9 mouse cellular contexts compared by ENCODE assay signal in genomic region chr6:4762252-4762651, GRCm38 (mm10). TPM values are rescaled to one million over a fixed set of nuclear protein-coding genes. Genes with fewer than 3 reads are reported as not detected.
DNase-seq lines count a peak whose midpoint lies in the region; ATAC-seq and TF ChIP-seq lines count a peak whose summit lies in the region.
"Had no signal": no experiment of that assay in that cellular context is flagged by ENCODE, and none has a peak within 500 bp of the region (broad histone marks: within the 10 kb centered on the region; RNA-seq: fewer than 3 reads in every experiment).

No protein-coding gene starts in this region.

- no peak for TF ChIP-seq CTCF in hindbrain, postnatal 0 days (IDR thresholded peaks at IDR 0.05; ENCODE audit: low read depth)

- no peak for DNase-seq in heart, adult 18-20 months
- DNase-seq in adipocyte (ENCODE audit: low spot score) (peak; percentile 32), MN1 (ENCODE audit: low spot score) (no peak)
- DNase-seq in hindbrain, postnatal 0 days (ENCODE audit: low spot score), result no peak
- no peak for DNase-seq in layer of hippocampus, adult 18-20 months (ENCODE audit: low spot score in 2 of 2)
- no peak for DNase-seq in thymus, postnatal 14 days
- DNase-seq: kidney, postnatal 25 days had no signal

- H3K4me3 ChIP-seq in heart, embryonic 16.5 days (ENCODE audit: low read length), result no peak overlapping the region
- H3K4me3 ChIP-seq in hindbrain, postnatal 0 days (ENCODE audit: low read length), result no peak overlapping the region

- H3K27me3 ChIP-seq in heart, embryonic 16.5 days (ENCODE audit: control insufficient read depth, insufficient read depth, low read length), result no peaks in the 10 kb centered on the region
- no peaks in the 10 kb centered on the region for H3K27me3 ChIP-seq in hindbrain, postnatal 0 days (ENCODE audit: insufficient read depth, low read length)

- ATAC-seq in heart, embryonic 16.5 days (replicated peaks; ENCODE audit: extremely low read depth, insufficient read depth, low FRiP score), result peak; percentile 89
- ATAC-seq in hindbrain, postnatal 0 days, result peak; percentile 99
- ATAC-seq in monocyte, adult 5-6 weeks (replicated peaks; ENCODE audit: insufficient number of reproducible peaks, low FRiP score, low TSS enrichment, poor library complexity, severe bottlenecking), result peak; percentile 90

- H3K36me3 ChIP-seq in heart, embryonic 16.5 days (ENCODE audit: control insufficient read depth, insufficient read depth), result no peaks in the 10 kb centered on the region
- no peaks in the 10 kb centered on the region for H3K36me3 ChIP-seq in hindbrain, postnatal 0 days (ENCODE audit: insufficient read depth, low read length)

- H3K9me3 ChIP-seq in heart, embryonic 16.5 days (replicated peaks; ENCODE audit: control insufficient read depth, low read length), result no peaks in the 10 kb centered on the region
- H3K9me3 ChIP-seq in hindbrain, postnatal 0 days (ENCODE audit: low read length), result no peaks in the 10 kb centered on the region

- H3K4me2 ChIP-seq in heart, embryonic 16.5 days (ENCODE audit: low read depth, low read length), result no peak overlapping the region
- H3K4me2 ChIP-seq in hindbrain, postnatal 0 days (ENCODE audit: low read depth, low read length), result no peak overlapping the region

- H3K4me1 ChIP-seq in heart, embryonic 16.5 days (ENCODE audit: control insufficient read depth, insufficient read depth, low read length), result no peaks in the 10 kb centered on the region
- no peaks in the 10 kb centered on the region for H3K4me1 ChIP-seq in hindbrain, postnatal 0 days (ENCODE audit: insufficient read depth, low read length)

- H3K27ac ChIP-seq in heart, embryonic 16.5 days (ENCODE audit: low read length), result no peak overlapping the region
- no peak overlapping the region for H3K27ac ChIP-seq in hindbrain, postnatal 0 days

- 45% methylated on average over 2 of the region's 2 CpGs for WGBS in heart, embryonic 16.5 days
- WGBS in hindbrain, postnatal 0 days, result 48% methylated on average over 2 of the region's 2 CpGs

- no peak overlapping the region for H3K9ac ChIP-seq in heart, embryonic 16.5 days (ENCODE audit: low read length)
- no peak overlapping the region for H3K9ac ChIP-seq in hindbrain, postnatal 0 days (replicated peaks; ENCODE audit: low read length)

RNA-seq across cellular contexts. Expression of gene Peg10, which starts 15.1 kb away (rescaled TPM):
- polyA plus RNA-seq in heart, embryonic 16.5 days (2015; fragmentation: Nextera tagmentation; extraction: Ambion mirVana), result 1.1 and 1.2 TPM in 2 replicates
- 1 to 10 TPM; 1.1 to 1.3 TPM for total RNA-seq in heart, adult 18-20 months (2021)
- 58.1 and 59.6 TPM in 2 replicates for total RNA-seq in hindbrain, postnatal 0 days (2014; rRNA removed)
- 3.9 and 4.0 TPM in 2 replicates for polyA plus RNA-seq in hindbrain, postnatal 0 days (2015; fragmentation: Nextera tagmentation; extraction: Ambion mirVana)
- 0.10 to 1.5 TPM (median 0.43 TPM) in 3 replicates for total RNA-seq in monocyte, adult 5-6 weeks (2017)
- total RNA-seq in layer of hippocampus, adult 18-20 months (2021), result 10 to 100 TPM; 10.3 to 12.2 TPM

RNA-seq across cellular contexts. Expression of gene Sgce, which starts 15.2 kb away (rescaled TPM):
- 51.9 and 54.0 TPM in 2 replicates for polyA plus RNA-seq in heart, embryonic 16.5 days (2015; fragmentation: Nextera tagmentation; extraction: Ambion mirVana)
- total RNA-seq in heart, adult 18-20 months (2021), result 10 to 100 TPM; 16.5 to 19.4 TPM
- 25.5 and 29.7 TPM in 2 replicates for total RNA-seq in hindbrain, postnatal 0 days (2014; rRNA removed)
- polyA plus RNA-seq in hindbrain, postnatal 0 days (2015; fragmentation: Nextera tagmentation; extraction: Ambion mirVana), result 46.2 and 51.3 TPM in 2 replicates
- total RNA-seq in monocyte, adult 5-6 weeks (2017), result 2.6 to 6.1 TPM (median 3.1 TPM) in 3 replicates
- 10 to 100 TPM; 35.2 to 35.8 TPM for total RNA-seq in layer of hippocampus, adult 18-20 months (2021)
